Mouse (Mus musculus): ENCODE measurements around the gene Pla2g4b.

Gene Pla2g4b

GRCm38 (mm10) chr2:120065243-120065642 is 32.0 kb downstream of the Pla2g4b start:
- no peak for DNase-seq

GRCm38 (mm10) chr2:120066224-120066623 is 33.0 kb downstream of the Pla2g4b start:
- DNase-seq: peak in 1 of 2 experiments; percentile 15

- peak; percentile 19 to 37 for DNase-seq
Measured at GRCm38 (mm10) chr2:120068555-120069465, 35.6 kb downstream of the Pla2g4b start.

- DNase-seq: no peak
Measured at GRCm38 (mm10) chr2:120069466-120069990, 36.3 kb downstream of the Pla2g4b start.

GRCm38 (mm10) chr2:120074096-120074495 is 40.9 kb downstream of the Pla2g4b start:
- DNase-seq: no peak

- peak; percentile 40 to 63 for DNase-seq
Measured at GRCm38 (mm10) chr2:120076076-120076705, 43.0 kb downstream of the Pla2g4b start.

GRCm38 (mm10) chr2:120082416-120082815 is 49.2 kb downstream of the Pla2g4b start:
- no peak for DNase-seq

GRCm38 (mm10) chr2:120084593-120085361 is 51.6 kb downstream of the Pla2g4b start:
- DNase-seq: peak; percentile 15 to 34

- no peak for DNase-seq
Measured at GRCm38 (mm10) chr2:120086038-120086437, 52.8 kb downstream of the Pla2g4b start.

GRCm38 (mm10) chr2:120087391-120087790 is 54.2 kb downstream of the Pla2g4b start:
- DNase-seq: no peak

- DNase-seq: no peak
Measured at GRCm38 (mm10) chr2:120087897-120088296, 54.7 kb downstream of the Pla2g4b start.

- DNase-seq: no peak
Measured at GRCm38 (mm10) chr2:120090979-120091378, 57.8 kb downstream of the Pla2g4b start.

Data from kidney, adult 8-10 months (tissue).